Mouse (Mus musculus) MEL (cell line): Measurements from ENCODE around the gene Vps39.

Source experiments
- CHD2 ChIP-seq: IDR thresholded peaks from 2 replicates; pipeline ENCODE4 v1.6.1; 2011; ENCODE audit warnings: low read length, improper control_type of control experiment
- CTCF ChIP-seq, 3 experiments: IDR thresholded peaks in 2 of 3; conservative IDR thresholded peaks in 1 of 3; 2 replicates each; pipeline ENCODE4 v1.5.1; 2011 to 2012; ENCODE audit warnings: low read length in 3 of 3, low read depth in 2 of 3, mild to moderate bottlenecking in 2 of 3, improper control_type of control experiment in 1 of 3, inconsistent platforms in 1 of 3, mixed read lengths in 1 of 3, moderate library complexity in 1 of 3; ENCODE audit not compliant: control insufficient read depth in 1 of 3, insufficient read depth in 1 of 3, poor library complexity in 1 of 3, severe bottlenecking in 1 of 3
- HCFC1 ChIP-seq: IDR thresholded peaks from 2 replicates; pipeline ENCODE4 v1.6.1; 2012; ENCODE audit warnings: low read depth, mild to moderate bottlenecking, inconsistent platforms, low read length, improper control_type of control experiment, moderate library complexity
- JUND ChIP-seq: IDR thresholded peaks from 2 replicates; pipeline ENCODE4 v1.6.1; 2011; ENCODE audit warnings: low read depth, mild to moderate bottlenecking, improper control_type of control experiment, low read length
- POLR2A ChIP-seq, 2 experiments: IDR thresholded peaks; 2 replicates each; pipeline ENCODE4 v1.6.1; 2011 to 2012; ENCODE audit warnings: low read length in 2 of 2, mild to moderate bottlenecking in 2 of 2, control low read depth in 1 of 2, improper control_type of control experiment in 1 of 2, low read depth in 1 of 2, moderate library complexity in 1 of 2; ENCODE audit not compliant: control insufficient read depth in 1 of 2, insufficient read depth in 1 of 2, poor library complexity in 1 of 2
- POLR2AphosphoS2 ChIP-seq: IDR thresholded peaks from 2 replicates; pipeline ENCODE4 v1.6.1; 2011; ENCODE audit warnings: low read length, improper control_type of control experiment
- SIN3A ChIP-seq: IDR thresholded peaks from 2 replicates; pipeline ENCODE4 v1.6.1; 2012; ENCODE audit warnings: low read length, improper control_type of control experiment, inconsistent platforms
- SMC3 ChIP-seq: IDR thresholded peaks from 2 replicates; pipeline ENCODE4 v1.6.1; 2011; ENCODE audit warnings: low read depth, low read length, improper control_type of control experiment
- TBP ChIP-seq: IDR thresholded peaks from 2 replicates; pipeline ENCODE4 v1.8.0; 2011; ENCODE audit warnings: low read depth, low read length, improper control_type of control experiment
- USF2 ChIP-seq, 2 experiments: IDR thresholded peaks; 2 replicates each; pipeline ENCODE4 v1.6.1; 2011 to 2012; ENCODE audit warnings: improper control_type of control experiment in 2 of 2, low read length in 2 of 2, borderline replicate concordance in 1 of 2, inconsistent platforms in 1 of 2, low read depth in 1 of 2, mild to moderate bottlenecking in 1 of 2; ENCODE audit not compliant: insufficient read depth in 1 of 2
- ZKSCAN1 ChIP-seq: IDR thresholded peaks from 2 replicates; pipeline ENCODE4 v1.6.1; 2012; ENCODE audit warnings: low read depth, mild to moderate bottlenecking, inconsistent platforms, low read length, improper control_type of control experiment, moderate library complexity

DNA sequence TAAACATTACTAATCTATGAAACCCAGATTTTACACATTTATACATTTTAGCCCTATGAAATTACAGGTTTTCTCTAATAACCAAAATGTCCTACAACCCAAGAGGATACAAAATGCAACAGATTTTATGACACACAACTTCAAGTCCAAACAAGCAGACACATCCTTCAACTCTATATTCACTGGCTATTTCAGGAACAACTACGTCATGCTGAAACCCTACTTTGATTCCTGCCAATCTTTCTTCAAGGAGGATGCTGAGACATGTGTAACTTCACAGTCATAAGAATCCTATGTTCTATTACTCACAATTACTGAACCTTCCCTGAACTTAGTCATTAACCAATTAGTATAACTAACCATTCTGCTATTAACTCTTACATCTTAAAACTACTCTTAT is 34.4 kb upstream of the Vps39 start:
- TF ChIP-seq CTCF (IDR thresholded peaks at IDR 0.05 in 2 of 3, conservative IDR thresholded peaks at IDR 0.05 in 1 of 3; ENCODE audit: control insufficient read depth in 1 of 3, insufficient read depth in 1 of 3, low read depth in 2 of 3, low read length in 3 of 3, poor library complexity in 1 of 3, severe bottlenecking in 1 of 3): no peak
- TF ChIP-seq TBP: no peak
- TF ChIP-seq SIN3A: no peak
- no peak for TF ChIP-seq POLR2AphosphoS2
- no peak for TF ChIP-seq CHD2
- TF ChIP-seq HCFC1: no peak
- TF ChIP-seq SMC3: no peak
- no peak for TF ChIP-seq POLR2A (IDR thresholded peaks at IDR 0.05; ENCODE audit: control insufficient read depth in 1 of 2, insufficient read depth in 1 of 2, low read depth in 1 of 2, low read length in 2 of 2, poor library complexity in 1 of 2)
- no peak for TF ChIP-seq USF2 (IDR thresholded peaks at IDR 0.05; ENCODE audit: borderline replicate concordance in 1 of 2, insufficient read depth in 1 of 2, low read depth in 1 of 2, low read length in 2 of 2)
- no peak for TF ChIP-seq ZKSCAN1
- TF ChIP-seq JUND: no peak
